Mouse (Mus musculus) CH12.LX (cell line): ENCODE results near the gene Git2. TPM values are rescaled to one million over a fixed set of nuclear protein-coding genes. Genes with fewer than 3 reads are reported as not detected.

Source experiments
- DNase-seq: peaks from one replicate; pipeline ENCODE4 v3.0.0-alpha.2; 2013; ENCODE audit errors: extremely low read depth
- H3K27ac ChIP-seq: 2 replicates; pipeline ENCODE4 v1.5.1; 2012; ENCODE audit warnings: low read depth, mild to moderate bottlenecking, control low read depth, moderate library complexity; ENCODE audit not compliant: insufficient read depth
- H3K27me3 ChIP-seq: replicated peaks from 2 replicates; pipeline ENCODE3; 2012; ENCODE audit warnings: inconsistent platforms
- H3K36me3 ChIP-seq, 2 experiments: replicated peaks in 1 of 2; 2 replicates each; pipeline versions ENCODE3 to v1.6.1; 2012; ENCODE audit warnings: inconsistent platforms in 1 of 2, low read length in 1 of 2, mild to moderate bottlenecking in 1 of 2, mixed read lengths in 1 of 2, moderate library complexity in 1 of 2; ENCODE audit not compliant: control insufficient read depth in 1 of 2, insufficient read depth in 1 of 2
- H3K4me1 ChIP-seq, 2 experiments: 2 replicates each; pipeline ENCODE4 v1.6.1; 2012; ENCODE audit warnings: inconsistent platforms in 1 of 2, moderate library complexity in 1 of 2; ENCODE audit not compliant: insufficient read depth in 2 of 2, control insufficient read depth in 1 of 2
- H3K4me2 ChIP-seq: 2 replicates; pipeline ENCODE4 v1.6.1; 2012; ENCODE audit warnings: low read depth, mild to moderate bottlenecking, control low read depth; ENCODE audit not compliant: poor library complexity, insufficient read depth, severe bottlenecking
- H3K4me3 ChIP-seq, 3 experiments: fragments of 150-350 bp in 1 of 3; sonication (generic) in 1 of 3; replicated peaks in 1 of 3; 2 replicates each; pipeline versions ENCODE3 to v1.5.1; 2011 to 2012; ENCODE audit warnings: low read depth in 2 of 3, low read length in 2 of 3, mild to moderate bottlenecking in 2 of 3, moderate library complexity in 2 of 3, control low read depth in 1 of 3, improper control_type of control experiment in 1 of 3, inconsistent platforms in 1 of 3, mixed read lengths in 1 of 3; ENCODE audit not compliant: poor library complexity in 1 of 3
- H3K79me2 ChIP-seq: replicated peaks from 2 replicates; pipeline ENCODE4 v1.6.1; 2012; ENCODE audit warnings: mild to moderate bottlenecking, moderate library complexity; ENCODE audit not compliant: control insufficient read depth, poor library complexity, insufficient read depth, severe bottlenecking; ENCODE audit errors: extremely low read depth
- H3K9ac ChIP-seq: 2 replicates; pipeline ENCODE4 v1.6.1; 2012; ENCODE audit warnings: low read depth, mild to moderate bottlenecking, control low read depth, moderate library complexity; ENCODE audit not compliant: insufficient read depth
- H3K9me3 ChIP-seq: replicated peaks from 2 replicates; pipeline ENCODE3; 2012; ENCODE audit warnings: low read length, inconsistent platforms, mixed read lengths
- CHD1 ChIP-seq: IDR thresholded peaks from 2 replicates; pipeline ENCODE4 v1.6.1; 2012; ENCODE audit warnings: low read depth, low read length, improper control_type of control experiment, inconsistent platforms
- CHD2 ChIP-seq: IDR thresholded peaks from 2 replicates; pipeline ENCODE4 v1.6.1; 2011; ENCODE audit warnings: low read length, improper control_type of control experiment
- CTCF ChIP-seq, 2 experiments: IDR thresholded peaks in 1 of 2; conservative IDR thresholded peaks in 1 of 2; 2 replicates each; pipeline ENCODE4 v1.5.1; 2011 to 2012; ENCODE audit warnings: low read depth in 2 of 2, low read length in 2 of 2, improper control_type of control experiment in 1 of 2, inconsistent platforms in 1 of 2, mild to moderate bottlenecking in 1 of 2, moderate library complexity in 1 of 2
- IRF4 ChIP-seq: IDR thresholded peaks from 2 replicates; pipeline ENCODE4 v1.6.1; 2014; ENCODE audit warnings: low read depth, mild to moderate bottlenecking, inconsistent platforms, low read length, improper control_type of control experiment
- JUN ChIP-seq: IDR thresholded peaks from 2 replicates; pipeline ENCODE4 v1.6.1; 2011; ENCODE audit warnings: low read depth, mild to moderate bottlenecking, low read length, improper control_type of control experiment, moderate library complexity; ENCODE audit not compliant: insufficient read depth
- MAFK ChIP-seq: IDR thresholded peaks from 2 replicates; pipeline ENCODE4 v1.6.1; 2011; ENCODE audit warnings: low read length, improper control_type of control experiment; ENCODE audit not compliant: insufficient replicate concordance
- MXI1 ChIP-seq: IDR thresholded peaks from 2 replicates; pipeline ENCODE4 v1.6.1; 2011; ENCODE audit warnings: mild to moderate bottlenecking, low read depth, low read length, improper control_type of control experiment
- MYC ChIP-seq: IDR thresholded peaks from 2 replicates; pipeline ENCODE4 v1.6.1; 2011; ENCODE audit warnings: low read depth, mild to moderate bottlenecking, improper control_type of control experiment, low read length
- NELFE ChIP-seq: IDR thresholded peaks from 2 replicates; pipeline ENCODE4 v1.6.1; 2011; ENCODE audit warnings: low read depth, low read length, improper control_type of control experiment
- NRF1 ChIP-seq: IDR thresholded peaks from 2 replicates; pipeline ENCODE4 v1.6.1; 2014; ENCODE audit warnings: low read depth, mild to moderate bottlenecking, inconsistent platforms, low read length, improper control_type of control experiment, moderate library complexity
- PAX5 ChIP-seq: IDR thresholded peaks from 2 replicates; pipeline ENCODE4 v1.6.1; 2012; ENCODE audit warnings: low read length, inconsistent platforms, mixed read lengths
- POLR2AphosphoS2 ChIP-seq: IDR thresholded peaks from 2 replicates; pipeline ENCODE4 v1.6.1; 2011; ENCODE audit warnings: low read depth, low read length, improper control_type of control experiment
- RCOR1 ChIP-seq: conservative IDR thresholded peaks from 2 replicates; pipeline ENCODE4 v1.6.1; 2012; ENCODE audit warnings: low read depth, mild to moderate bottlenecking, inconsistent platforms, low read length, improper control_type of control experiment
- SIN3A ChIP-seq: IDR thresholded peaks from 2 replicates; pipeline ENCODE4 v1.6.1; 2012; ENCODE audit warnings: low read length, improper control_type of control experiment, inconsistent platforms
- TBP ChIP-seq: conservative IDR thresholded peaks from 2 replicates; pipeline ENCODE4 v1.6.1; 2011; ENCODE audit warnings: low read depth, low read length, improper control_type of control experiment
- USF1 ChIP-seq: IDR thresholded peaks from 2 replicates; pipeline ENCODE4 v1.6.1; 2014; ENCODE audit warnings: low read depth, mild to moderate bottlenecking, inconsistent platforms, low read length, improper control_type of control experiment
- ZNF384 ChIP-seq: IDR thresholded peaks from 2 replicates; pipeline ENCODE4 v1.6.1; 2012; ENCODE audit warnings: low read depth, low read length, improper control_type of control experiment, inconsistent platforms
- dilution Hi-C: fragments of 300-500 bp; cut with MboI; formaldehyde crosslinking; loops from 2 replicates; pipeline ENCODE4 v1.14.3; 2020; ENCODE audit warnings: low sequenced_read_pairs; ENCODE audit not compliant: extremely low pct_unique_long_range_greater_than_20kb, extremely low pct_ligation_motif_present
- in situ Hi-C: fragments of 300-500 bp; cut with MboI; formaldehyde crosslinking; loops from 3 replicates; pipeline ENCODE4 v1.14.3; 2019; ENCODE audit warnings: low sequenced_read_pairs, low pct_ligation_motif_present, low pct_unique_long_range_greater_than_20kb, mixed read lengths
- polyA plus RNA-seq: library from polyadenylated mRNA; unstranded; fragments of >175 nt; gene quantifications from 2 replicates; pipeline ENCODE4 v1.2.1, GENCODE M21; 2012; ENCODE audit warnings: low read depth; ENCODE audit not compliant: insufficient read length
- total RNA-seq, 2 experiments: library from RNA; depleted of rRNA; stranded (reverse); fragments of 300-350 nt in 1 of 2; fragments of >200 nt in 1 of 2; gene quantifications; 2 replicates each; pipeline ENCODE4 v1.2.3; 2012 to 2014

Git2 gene
- total and polyA plus RNA-seq, 3 experiments: 12.3 to 29.4 (median 22.1) TPM

DNA sequence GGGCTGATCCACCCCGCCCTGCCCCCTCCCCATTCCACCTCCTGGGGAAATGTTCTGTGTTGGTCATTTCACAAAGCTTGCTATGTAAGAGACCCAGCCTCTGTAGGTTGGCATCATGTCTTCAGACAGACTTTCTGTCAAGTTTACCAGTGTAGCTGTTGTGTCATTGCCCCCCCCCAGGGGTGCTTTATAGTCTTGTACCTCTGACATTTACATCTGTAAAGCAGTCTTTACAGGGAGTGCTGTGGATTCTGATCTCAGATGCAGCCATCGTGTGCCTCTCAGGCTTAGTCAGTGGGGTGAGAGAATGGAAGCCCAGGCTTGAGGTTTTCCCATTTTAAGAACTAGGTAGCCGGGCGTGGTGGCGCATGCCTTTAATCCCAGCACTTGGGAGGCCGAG lies 26.5 kb upstream of the Git2 start:
- Histone ChIP-seq H3K4me1 (no peaks in the 10 kb centered on the region; a peak in 1 of 4 replicates), H3K4me3 (no peak overlapping the region), H3K36me3 (peaks cover 65 to 93% of the 10 kb centered on the region in 2 experiments), H3K9ac (no peak overlapping the region), H3K9me3 (no peaks in the 10 kb centered on the region), H3K27ac (no peak overlapping the region), H3K79me2 (no peaks in the 10 kb centered on the region), H3K4me2 (no peak overlapping the region), H3K27me3 (no peaks in the 10 kb centered on the region)
- DNase-seq: no peak
- no peak for TF ChIP-seq PAX5
- TF ChIP-seq TBP: no peak
- TF ChIP-seq ZNF384: no peak
- no peak for TF ChIP-seq IRF4
- TF ChIP-seq NELFE: no peak
- TF ChIP-seq MAFK: no peak
- in situ Hi-C loops (no loop called here), dilution Hi-C loops (no loop called here)

DNA sequence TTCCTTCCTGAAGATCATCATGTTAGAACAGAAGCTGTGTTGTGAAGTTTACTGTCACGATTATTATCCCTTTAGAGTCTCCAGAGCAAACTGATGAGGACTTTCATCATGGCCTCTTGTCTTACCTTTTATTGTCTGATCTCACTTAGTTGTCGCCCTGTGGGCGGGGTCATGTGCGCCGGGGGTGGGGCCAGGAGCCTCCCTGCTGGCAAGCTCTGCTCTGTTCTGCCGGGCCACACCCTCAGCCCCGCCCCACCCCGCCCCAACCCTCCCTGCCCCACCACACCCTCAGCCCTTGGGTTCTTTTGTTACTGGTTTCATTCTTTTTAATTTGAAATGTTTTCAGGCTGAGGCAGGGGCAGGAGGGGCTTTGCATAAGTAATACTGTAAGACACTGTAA lies 25.7 kb upstream of the Git2 start:
- Histone ChIP-seq H3K9ac (no peak overlapping the region), H3K79me2 (no peaks in the 10 kb centered on the region), H3K4me3 (no peak overlapping the region), H3K27ac (no peak overlapping the region), H3K36me3 (peaks cover 66 to 92% of the 10 kb centered on the region in 2 experiments), H3K4me1 (peaks cover 0 to 2% of the 10 kb centered on the region in 2 experiments; a peak in 2 of 4 replicates), H3K9me3 (no peaks in the 10 kb centered on the region), H3K27me3 (no peaks in the 10 kb centered on the region), H3K4me2 (no peak overlapping the region)
- in situ Hi-C loops (no loop called here), dilution Hi-C loops (no loop called here)
- no peak for TF ChIP-seq CHD1
- TF ChIP-seq POLR2AphosphoS2: no peak
- TF ChIP-seq CHD2: no peak
- TF ChIP-seq SIN3A: no peak
- no peak for TF ChIP-seq MXI1
- TF ChIP-seq USF1: no peak
- no peak for TF ChIP-seq TBP
- TF ChIP-seq MYC: no peak
- no peak for TF ChIP-seq JUN
- TF ChIP-seq CTCF (conservative IDR thresholded peaks at IDR 0.05 in 1 of 2, IDR thresholded peaks at IDR 0.05 in 1 of 2; ENCODE audit: low read depth in 2 of 2, low read length in 2 of 2): no peak
- no peak for TF ChIP-seq RCOR1
- peak; percentile 65 for DNase-seq

- in situ Hi-C loops: no loop called here
- TF ChIP-seq NRF1: no peak
- no peak for TF ChIP-seq CHD1
- peaks cover 62 to 91% of the 10 kb centered on the region in 2 experiments for H3K36me3 ChIP-seq
- no peak overlapping the region for H3K27ac ChIP-seq
- no peaks in the 10 kb centered on the region for H3K9me3 ChIP-seq
- dilution Hi-C loops: no loop called here
- H3K9ac ChIP-seq: no peak overlapping the region
- no peak overlapping the region for H3K4me3 ChIP-seq
- H3K4me2 ChIP-seq: no peak overlapping the region
- DNase-seq: no peak
- H3K27me3 ChIP-seq: no peaks in the 10 kb centered on the region
- H3K79me2 ChIP-seq: no peaks in the 10 kb centered on the region
- peaks cover 5 to 9% of the 10 kb centered on the region in 2 experiments; a peak in 3 of 4 replicates for H3K4me1 ChIP-seq
Measured at GRCm38 (mm10) chr5:114799848-114800247, 24.5 kb upstream of the Git2 start.
